Comparison of ENCODE assay signal across 9 mouse cellular contexts in the genomic region with DNA sequence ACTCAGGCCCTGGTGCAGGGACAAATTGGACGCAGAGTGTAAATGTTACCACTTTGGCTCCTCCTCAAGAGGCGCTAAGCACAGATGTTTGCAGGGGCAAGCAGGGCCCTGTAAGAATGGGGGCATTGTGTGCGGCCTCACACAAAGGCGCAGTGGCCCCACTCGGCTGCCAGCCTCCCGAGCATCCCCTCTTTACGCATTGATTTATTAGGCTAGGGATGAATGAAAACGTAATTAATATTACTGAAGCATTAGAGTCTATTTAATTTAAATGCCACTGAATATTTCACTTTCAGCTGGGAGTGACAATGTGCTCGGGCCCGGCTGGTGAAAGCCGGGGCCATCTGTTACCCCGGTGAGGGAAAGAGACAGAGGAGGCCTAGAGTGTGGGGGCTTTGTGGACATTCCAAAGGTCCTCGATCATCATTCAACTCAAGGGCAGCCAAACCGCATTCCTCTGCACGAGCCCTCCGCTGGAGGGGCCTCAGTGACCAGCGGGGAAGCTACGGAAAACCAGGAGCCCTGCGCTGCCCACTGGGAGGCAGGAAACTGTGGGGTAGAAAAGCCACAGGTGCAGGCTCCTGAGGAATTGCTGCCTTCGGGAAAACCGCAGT. TPM values are rescaled to one million over a fixed set of nuclear protein-coding genes. Genes with fewer than 3 reads are reported as not detected.
A peak's percentile ranks its signal among the peaks of the same experiment; 100 is the strongest.
DNase-seq lines count a peak whose midpoint lies in the region; ATAC-seq lines count a peak whose summit lies in the region.
"Had no signal": no experiment of that assay in that cellular context is flagged by ENCODE, and none has a peak within 500 bp of the region (broad histone marks: within the 10 kb centered on the region; RNA-seq: fewer than 3 reads in every experiment).

No protein-coding gene starts in this region.

- peaks cover 2% of the 10 kb centered on the region for H3K4me1 ChIP-seq in heart, embryonic 16.5 days (ENCODE audit: control insufficient read depth, insufficient read depth, low read length)
- H3K4me1 ChIP-seq in forebrain, embryonic 12.5 days, result peaks cover 41% of the 10 kb centered on the region
- peaks cover 64% of the 10 kb centered on the region for H3K4me1 ChIP-seq in midbrain, embryonic 10.5 days

- H3K36me3 ChIP-seq in heart, embryonic 16.5 days (ENCODE audit: control insufficient read depth, insufficient read depth), result no peaks in the 10 kb centered on the region
- no peaks in the 10 kb centered on the region for H3K36me3 ChIP-seq in forebrain, embryonic 12.5 days (replicated peaks)
- no peaks in the 10 kb centered on the region for H3K36me3 ChIP-seq in midbrain, embryonic 10.5 days

- no peak overlapping the region for H3K27ac ChIP-seq in heart, embryonic 16.5 days (ENCODE audit: low read length)
- peak overlapping the region; percentile 78 for H3K27ac ChIP-seq in forebrain, embryonic 12.5 days
- H3K27ac ChIP-seq in midbrain, embryonic 10.5 days (replicated peaks), result peak overlapping the region; percentile 87

- no peaks in the 10 kb centered on the region for H3K9me3 ChIP-seq in heart, embryonic 16.5 days (replicated peaks; ENCODE audit: control insufficient read depth, low read length)
- no peaks in the 10 kb centered on the region for H3K9me3 ChIP-seq in forebrain, embryonic 12.5 days
- no peaks in the 10 kb centered on the region for H3K9me3 ChIP-seq in midbrain, embryonic 10.5 days (replicated peaks)

- peak overlapping the region; percentile 45 for H3K4me2 ChIP-seq in heart, embryonic 16.5 days (ENCODE audit: low read depth, low read length)
- H3K4me2 ChIP-seq in forebrain, embryonic 12.5 days, result peak overlapping the region; percentile 42

- H3K27me3 ChIP-seq in heart, embryonic 16.5 days (ENCODE audit: control insufficient read depth, insufficient read depth, low read length), result peaks cover 3% of the 10 kb centered on the region; the same call in 1 of the 2 replicates
- peaks cover 49% of the 10 kb centered on the region for H3K27me3 ChIP-seq in forebrain, embryonic 12.5 days
- peaks cover 95% of the 10 kb centered on the region for H3K27me3 ChIP-seq in midbrain, embryonic 10.5 days (ENCODE audit: low read depth, poor library complexity, severe bottlenecking)

- intact Hi-C loops in heart, postnatal 36 days (cut with DNase I), result no loop called here

- WGBS in heart, embryonic 16.5 days, result 16% methylated on average over 21 of the region's 21 CpGs
- 2% methylated on average over 21 of the region's 21 CpGs for WGBS in forebrain, embryonic 12.5 days
- WGBS in midbrain, embryonic 10.5 days, result 3% methylated on average over 21 of the region's 21 CpGs

- ATAC-seq in heart, embryonic 16.5 days (replicated peaks; ENCODE audit: extremely low read depth, insufficient read depth, low FRiP score), result no peak
- peak; percentile 74 for ATAC-seq in forebrain, embryonic 12.5 days (ENCODE audit: low FRiP score)

- no peak overlapping the region for H3K4me3 ChIP-seq in heart, embryonic 16.5 days (ENCODE audit: low read length)
- H3K4me3 ChIP-seq in forebrain, embryonic 12.5 days (replicated peaks), result no peak overlapping the region; the same call in 1 of the 2 replicates
- H3K4me3 ChIP-seq in midbrain, embryonic 10.5 days, result peak overlapping the region; percentile 32

- no peak overlapping the region for H3K9ac ChIP-seq in heart, embryonic 16.5 days (ENCODE audit: low read length)
- 0 out of 2 replicates have a peak overlapping the region, but pooled peaks have one; percentile 17 for H3K9ac ChIP-seq in forebrain, embryonic 12.5 days

- no peak for DNase-seq in heart, postnatal 36 days
- DNase-seq in R1 (ENCODE audit: low read depth, low spot score) (peak; percentile 36), MN1 (ENCODE audit: low spot score) (no peak)
- DNase-seq in midbrain, embryonic 10.5 days (ENCODE audit: low spot score), result peak; percentile 75
- DNase-seq in B cell, adult 2 months, result no peak
- DNase-seq in thymus, postnatal 25 days, result no peak

RNA-seq across cellular contexts. Expression of a gene that starts 56.5 kb away (rescaled TPM):
- not detected in 2 replicates for polyA plus RNA-seq in heart, embryonic 16.5 days (2015; fragmentation: Nextera tagmentation; extraction: Ambion mirVana)
- total RNA-seq in heart, postnatal 36 days (2021), result not detected
- 110 and 111 TPM in 2 replicates for polyA plus RNA-seq in forebrain, embryonic 12.5 days (2016; fragmentation: Nextera tagmentation; extraction: Ambion mirVana)
- 39.0 and 40.1 TPM in 2 replicates for polyA plus RNA-seq in midbrain, embryonic 10.5 days (2016; fragmentation: Nextera tagmentation; extraction: Ambion mirVana)
- total RNA-seq: liver, adult 2 months had no signal
- polyA plus RNA-seq: liver, adult 2 months had no signal

Comparison
In these comparisons a context has a peak if more than half of its experiments do, and no peak if none do; other contexts are left out.
1. DNase-seq: peak in R1 (single experiment) and midbrain, embryonic 10.5 days (single experiment); none in heart, postnatal 36 days (0 of 2), B cell, adult 2 months (0 of 2), MN1 (single experiment) and thymus, postnatal 25 days (single experiment).
2. RNA of a gene that starts 56.5 kb away (polyA plus RNA-seq): 110 to 111 TPM in forebrain, embryonic 12.5 days and 39.0 to 40.1 TPM in midbrain, embryonic 10.5 days; not detected in heart, embryonic 16.5 days; every median in the first group is over 10 times any median in the second.